Mouse (Mus musculus): Measurements from ENCODE around the gene Vmn1r18.
"Not testable (repeated sequence)": the region's sequence is repeated elsewhere in the genome, so short reads cannot be mapped to it uniquely, and the experiment has no call there.

Vmn1r18 gene

GRCm38 (mm10) chr6:57395683-57396082, at the start of gene Vmn1r18:
Gene Vmn1r18, minus strand, starts transcription at chr6:57395783.
- DNase-seq (ENCODE audit: low read depth, low spot score): no peak

GRCm38 (mm10) chr6:57431196-57431595, 35.6 kb upstream of the Vmn1r18 start:
- DNase-seq (ENCODE audit: low read depth, low spot score): no peak

- DNase-seq (ENCODE audit: low read depth, low spot score): no peak
Observed at GRCm38 (mm10) chr6:57428630-57429029, 33.0 kb upstream of the Vmn1r18 start, which contains the start of gene Vmn1r20. Gene Vmn1r20, plus strand, starts transcription at chr6:57428930.

- DNase-seq (ENCODE audit: low read depth, low spot score): not testable (repeated sequence)
Observed at GRCm38 (mm10) chr6:57403480-57403879, 7.9 kb upstream of the Vmn1r18 start, which contains the start of gene Vmn1r19. Gene Vmn1r19, plus strand, starts transcription at chr6:57403780.

GRCm38 (mm10) chr6:57367496-57367895, 28.1 kb downstream of the Vmn1r18 start:
- DNase-seq (ENCODE audit: low read depth, low spot score): no peak

- not testable (repeated sequence) for DNase-seq (ENCODE audit: low read depth, low spot score)
Observed at GRCm38 (mm10) chr6:57365866-57366265, 29.7 kb downstream of the Vmn1r18 start.

GRCm38 (mm10) chr6:57363627-57364026, 32.0 kb downstream of the Vmn1r18 start, which contains the start of gene Vmn1r17:
Gene Vmn1r17, minus strand, starts transcription at chr6:57363727.
- no peak for DNase-seq (ENCODE audit: low read depth, low spot score)

- DNase-seq (ENCODE audit: low read depth, low spot score): no peak
Observed at GRCm38 (mm10) chr6:57356864-57357263, 38.7 kb downstream of the Vmn1r18 start.

- no peak for DNase-seq (ENCODE audit: low read depth, low spot score)
Observed at GRCm38 (mm10) chr6:57329394-57329793, 66.2 kb downstream of the Vmn1r18 start, which contains the start of gene Vmn1r16. Gene Vmn1r16, minus strand, starts transcription at chr6:57329494.

Measured in skeletal muscle tissue, adult 2 months (tissue).